Mouse (Mus musculus): Measurements from ENCODE around the gene Vmn1r1. TPM values are rescaled to one million over a fixed set of nuclear protein-coding genes. Genes with fewer than 3 reads are reported as not detected.

The Vmn1r1 gene
- polyA plus RNA-seq, 1 experiment = not detected

DNA sequence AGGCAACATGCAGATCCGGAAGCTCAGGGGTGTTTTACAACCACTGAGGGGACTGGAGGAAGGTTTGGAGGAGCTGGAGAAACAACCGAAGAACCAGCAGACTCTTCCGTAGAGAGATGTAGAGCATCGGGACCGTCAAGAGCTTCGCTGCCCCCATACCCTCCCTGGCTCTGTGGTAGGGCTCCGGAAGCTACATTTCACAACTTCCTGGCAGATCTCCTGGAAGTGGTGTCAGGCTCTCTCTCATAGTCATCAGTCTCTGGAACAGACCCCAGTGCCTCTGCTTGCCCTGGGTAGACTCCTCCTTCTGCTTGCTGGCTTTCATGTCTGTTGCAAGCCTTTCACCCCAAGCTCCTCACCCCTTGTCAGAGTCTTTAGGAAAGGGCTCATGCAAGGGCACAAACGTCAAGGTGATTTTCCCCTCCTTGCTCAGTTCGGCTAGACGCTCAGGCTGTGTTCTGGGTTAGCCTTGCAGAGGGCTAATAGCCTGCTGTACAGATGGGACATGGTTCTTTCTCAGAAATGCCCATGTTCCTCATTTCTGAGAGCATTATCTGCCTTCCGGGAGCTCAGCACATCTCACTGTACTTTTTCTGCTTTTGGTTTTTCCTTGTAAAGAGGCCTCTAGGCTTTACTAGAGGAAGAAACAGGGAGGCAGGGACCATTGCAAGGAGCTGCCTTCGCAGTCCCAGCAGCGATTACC, 55.7 kb downstream of the Vmn1r1 start:
- TF ChIP-seq CTCF (IDR thresholded peaks at IDR 0.05; ENCODE audit: low read depth, low read length) (no peak), EP300 (IDR thresholded peaks at IDR 0.05; ENCODE audit: insufficient read depth, low read depth, low read length) (no peak), POLR2A (IDR thresholded peaks at IDR 0.05; ENCODE audit: insufficient read depth, low read length) (no peak)
- H3K27me3 ChIP-seq (ENCODE audit: control insufficient read depth, insufficient read depth, low read length, poor library complexity, severe bottlenecking) = no peaks in the 10 kb centered on the region
- H3K9ac ChIP-seq (ENCODE audit: low read depth, poor library complexity, severe bottlenecking) = no peak overlapping the region
- no peaks in the 10 kb centered on the region for H3K36me3 ChIP-seq (ENCODE audit: control insufficient read depth, insufficient read depth, low read length, poor library complexity, severe bottlenecking)
- H3K27ac ChIP-seq (ENCODE audit: insufficient read depth, low read length) = no peak overlapping the region
- H3K9me3 ChIP-seq (replicated peaks; ENCODE audit: control insufficient read depth, insufficient read depth, low read length, poor library complexity, severe bottlenecking) = no peaks in the 10 kb centered on the region
- H3K4me3 ChIP-seq (ENCODE audit: low read depth, low read length) = no peak overlapping the region
- H3K4me1 ChIP-seq (ENCODE audit: control insufficient read depth, insufficient read depth, low read length) = peaks cover 2% of the 10 kb centered on the region

DNA sequence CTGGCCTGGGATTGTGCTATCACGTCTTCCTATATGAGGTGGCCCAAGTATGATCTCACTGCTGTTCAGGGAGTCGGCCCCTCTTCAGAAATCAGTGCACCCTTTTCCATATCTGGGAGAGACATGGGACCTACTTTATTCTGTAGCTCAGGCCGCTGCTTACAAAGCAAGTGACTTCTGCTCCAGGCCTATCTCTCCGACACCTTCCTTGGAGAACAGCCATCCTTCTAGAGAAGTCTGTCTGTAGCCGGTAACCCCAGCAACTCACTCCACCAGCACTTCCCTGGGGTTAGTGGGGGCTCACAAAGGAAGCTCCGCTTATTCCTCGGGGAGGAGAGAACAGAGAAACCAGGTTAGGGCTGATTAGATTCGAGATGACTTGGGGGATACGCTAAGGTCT, 57.0 kb downstream of the Vmn1r1 start:
- Histone ChIP-seq H3K27ac (ENCODE audit: insufficient read depth, low read length) (no peak overlapping the region), H3K4me3 (ENCODE audit: low read depth, low read length) (no peak overlapping the region), H3K4me1 (ENCODE audit: control insufficient read depth, insufficient read depth, low read length) (peaks cover 2% of the 10 kb centered on the region), H3K9me3 (replicated peaks; ENCODE audit: control insufficient read depth, insufficient read depth, low read length, poor library complexity, severe bottlenecking) (no peaks in the 10 kb centered on the region), H3K36me3 (ENCODE audit: control insufficient read depth, insufficient read depth, low read length, poor library complexity, severe bottlenecking) (no peaks in the 10 kb centered on the region), H3K27me3 (ENCODE audit: control insufficient read depth, insufficient read depth, low read length, poor library complexity, severe bottlenecking) (no peaks in the 10 kb centered on the region), H3K9ac (ENCODE audit: low read depth, poor library complexity, severe bottlenecking) (no peak overlapping the region)
- TF ChIP-seq EP300 (IDR thresholded peaks at IDR 0.05; ENCODE audit: insufficient read depth, low read depth, low read length) (no peak), POLR2A (IDR thresholded peaks at IDR 0.05; ENCODE audit: insufficient read depth, low read length) (no peak), CTCF (IDR thresholded peaks at IDR 0.05; ENCODE audit: low read depth, low read length) (no peak)

DNA sequence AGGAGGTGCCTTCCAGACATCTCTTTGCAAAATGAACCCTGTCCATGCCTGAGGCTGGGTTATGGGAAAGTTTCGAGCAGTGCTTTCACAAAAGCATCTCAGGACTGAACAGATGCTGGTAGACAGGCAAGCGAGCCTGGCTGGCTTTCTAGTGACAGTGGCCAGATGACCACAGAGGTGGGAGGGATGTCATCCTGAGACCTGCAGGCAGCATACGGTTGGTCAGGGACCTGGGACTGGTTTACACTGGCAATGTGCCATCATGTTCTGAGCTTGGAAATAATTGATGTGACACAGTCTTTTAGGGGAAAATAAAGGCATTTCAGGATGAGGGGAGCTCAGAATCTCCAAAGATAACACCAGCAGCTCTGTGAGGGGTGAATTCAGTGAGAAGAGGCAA, 59.3 kb downstream of the Vmn1r1 start:
- Histone ChIP-seq H3K9me3 (replicated peaks; ENCODE audit: control insufficient read depth, insufficient read depth, low read length, poor library complexity, severe bottlenecking) (no peaks in the 10 kb centered on the region), H3K27ac (ENCODE audit: insufficient read depth, low read length) (no peak overlapping the region), H3K9ac (ENCODE audit: low read depth, poor library complexity, severe bottlenecking) (no peak overlapping the region), H3K4me3 (ENCODE audit: low read depth, low read length) (no peak overlapping the region), H3K36me3 (ENCODE audit: control insufficient read depth, insufficient read depth, low read length, poor library complexity, severe bottlenecking) (no peaks in the 10 kb centered on the region), H3K4me1 (ENCODE audit: control insufficient read depth, insufficient read depth, low read length) (peaks cover 2% of the 10 kb centered on the region), H3K27me3 (ENCODE audit: control insufficient read depth, insufficient read depth, low read length, poor library complexity, severe bottlenecking) (no peaks in the 10 kb centered on the region)
- TF ChIP-seq POLR2A (IDR thresholded peaks at IDR 0.05; ENCODE audit: insufficient read depth, low read length) (no peak), EP300 (IDR thresholded peaks at IDR 0.05; ENCODE audit: insufficient read depth, low read depth, low read length) (no peak), CTCF (IDR thresholded peaks at IDR 0.05; ENCODE audit: low read depth, low read length) (no peak)

Other genes with a start within 250 kb of the Vmn1r1 start
- 357 and 369 TPM in 2 replicates for gene Enah, start 144.5 kb downstream of the Vmn1r1 start, polyA plus RNA-seq (2011; ENCODE audit: insufficient read depth, insufficient read length, low read depth, missing spikeins)
- 87.8 and 89.0 TPM in 2 replicates for gene Srp9, start 39.7 kb downstream of the Vmn1r1 start, polyA plus RNA-seq (2011; ENCODE audit: insufficient read depth, insufficient read length, low read depth, missing spikeins)
- 124 and 127 TPM in 2 replicates for gene Degs1, start 118.3 kb upstream of the Vmn1r1 start, polyA plus RNA-seq (2011; ENCODE audit: insufficient read depth, insufficient read length, low read depth, missing spikeins)
- 32.9 and 36.8 TPM in 2 replicates for gene Fbxo28, start 177.1 kb upstream of the Vmn1r1 start, polyA plus RNA-seq (2011; ENCODE audit: insufficient read depth, insufficient read length, low read depth, missing spikeins)
- gene Trp53bp2, start 244.7 kb upstream of the Vmn1r1 start, polyA plus RNA-seq (2011; ENCODE audit: insufficient read depth, insufficient read length, low read depth, missing spikeins) = 23.7 and 24.8 TPM in 2 replicates

Measured in ES-Bruce4 (cell line).